Mouse (Mus musculus) urinary bladder, adult 18-20 months (tissue): ENCODE results near the gene Ccdc63.

ENCODE experiments used
- DNase-seq, 2 experiments: peaks; one replicate each; pipeline ENCODE4 v3.0.0; 2022; ENCODE audit warnings: low spot score in 2 of 2, mixed read lengths in 2 of 2

Ccdc63 gene

DNA sequence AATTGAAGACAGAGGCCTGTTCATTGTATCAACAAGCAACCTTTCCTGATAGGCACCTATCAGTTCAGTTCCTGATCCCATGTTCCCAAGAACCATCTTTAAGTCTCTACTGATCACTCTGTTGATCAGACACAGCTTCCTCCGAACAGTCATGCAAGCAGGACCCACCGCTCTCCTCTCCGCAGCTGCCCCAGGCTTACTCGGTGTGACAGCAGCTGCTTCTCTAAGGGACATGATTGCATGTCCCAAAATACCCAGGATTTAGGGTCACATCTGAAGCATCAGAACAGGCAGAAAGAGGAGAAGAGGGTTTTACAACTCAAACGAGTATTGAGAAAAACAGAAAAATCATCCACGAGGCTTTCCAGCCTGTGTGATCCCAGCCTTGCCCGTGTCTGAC, 55.3 kb downstream of the Ccdc63 start:
- DNase-seq, result no peak

DNA sequence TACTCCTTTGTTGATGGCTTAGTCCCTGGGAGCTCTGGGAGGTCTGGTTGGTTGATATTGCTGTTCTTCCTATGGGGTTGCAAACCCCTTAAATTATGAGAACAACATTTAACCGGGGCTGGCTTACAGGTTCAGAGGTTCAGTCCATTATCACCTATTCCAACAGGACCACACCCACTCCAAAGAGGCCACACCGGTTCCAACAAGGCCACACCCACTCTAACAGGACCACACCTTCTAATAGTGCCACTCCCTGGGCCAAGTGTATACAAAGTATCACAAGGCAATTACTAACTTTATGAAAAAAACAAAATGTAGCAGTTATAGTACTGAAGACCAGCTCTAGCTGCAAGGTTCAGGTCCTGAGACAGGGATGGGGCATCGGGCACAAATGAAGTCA, 56.2 kb downstream of the Ccdc63 start:
- no peak for DNase-seq

DNA sequence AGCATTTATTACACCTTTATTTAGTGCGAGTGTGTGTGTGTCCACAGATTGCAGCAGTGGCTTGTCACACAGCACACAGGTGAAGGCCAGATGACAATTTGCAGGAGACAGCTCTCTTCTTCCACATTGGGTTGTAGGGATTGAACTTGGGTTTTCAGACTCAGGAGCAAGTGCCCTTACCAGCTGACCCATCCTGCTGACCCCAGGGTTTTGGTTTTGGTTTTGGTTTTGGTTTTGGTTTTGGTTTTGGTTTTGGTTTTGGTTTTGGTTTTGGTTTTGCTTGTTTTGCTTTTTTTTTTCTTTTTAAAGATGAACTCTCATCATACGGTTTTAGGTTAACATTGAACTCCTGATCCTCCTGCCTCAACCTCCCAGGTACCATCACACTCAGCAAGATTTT, 57.3 kb downstream of the Ccdc63 start:
- no peak for DNase-seq

GRCm38 (mm10) chr5:122081471-122081870, 59.2 kb downstream of the Ccdc63 start:
- DNase-seq, result no peak

DNA sequence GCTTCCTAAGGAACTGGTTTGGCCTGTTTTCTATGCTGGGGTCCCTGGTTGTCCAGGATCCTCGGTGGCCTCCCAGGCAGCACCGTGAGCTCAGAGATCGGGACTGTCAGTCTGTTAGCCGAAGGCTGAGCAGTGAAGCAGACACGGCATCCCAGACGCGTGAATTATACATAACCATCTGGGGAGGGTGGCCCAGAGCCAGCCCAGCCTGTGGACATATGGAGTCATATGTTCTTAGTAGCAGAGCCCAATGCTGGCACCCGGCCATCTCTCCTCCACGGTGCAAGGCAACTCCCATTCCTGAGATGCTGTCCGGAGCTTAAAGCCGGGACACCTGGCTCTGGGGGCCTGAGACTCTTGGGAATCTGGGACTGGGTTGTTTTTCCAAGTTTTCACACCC, 59.7 kb downstream of the Ccdc63 start:
- DNase-seq, result no peak

- no peak for DNase-seq
These were observed 60.8 kb downstream of the Ccdc63 start for GRCm38 (mm10) chr5:122079796-122080195.

GRCm38 (mm10) chr5:122077244-122077643, 63.4 kb downstream of the Ccdc63 start:
- DNase-seq, result no peak

- DNase-seq, result no peak
These were observed 64.9 kb downstream of the Ccdc63 start for GRCm38 (mm10) chr5:122075736-122076135.

DNA sequence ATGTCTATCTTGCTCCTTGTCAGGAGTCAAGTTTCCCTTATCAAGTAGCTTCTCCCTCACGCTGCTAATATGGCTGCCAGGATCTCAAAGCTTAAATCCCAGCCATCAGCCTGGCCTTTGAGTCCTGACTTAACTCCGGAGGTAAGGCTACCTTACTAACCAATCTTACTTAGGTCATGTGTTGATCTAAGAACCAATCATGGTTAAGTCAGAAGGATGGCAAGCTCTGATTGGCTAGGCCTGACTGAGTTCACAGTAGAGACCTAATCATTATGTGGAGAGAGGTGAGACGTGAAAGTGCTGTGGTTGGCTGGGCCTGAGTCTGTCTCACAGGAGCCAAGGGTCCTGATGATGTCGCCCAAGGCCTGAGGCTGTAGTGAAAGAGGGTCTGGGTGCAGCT, 68.6 kb downstream of the Ccdc63 start:
- DNase-seq, result no peak

DNA sequence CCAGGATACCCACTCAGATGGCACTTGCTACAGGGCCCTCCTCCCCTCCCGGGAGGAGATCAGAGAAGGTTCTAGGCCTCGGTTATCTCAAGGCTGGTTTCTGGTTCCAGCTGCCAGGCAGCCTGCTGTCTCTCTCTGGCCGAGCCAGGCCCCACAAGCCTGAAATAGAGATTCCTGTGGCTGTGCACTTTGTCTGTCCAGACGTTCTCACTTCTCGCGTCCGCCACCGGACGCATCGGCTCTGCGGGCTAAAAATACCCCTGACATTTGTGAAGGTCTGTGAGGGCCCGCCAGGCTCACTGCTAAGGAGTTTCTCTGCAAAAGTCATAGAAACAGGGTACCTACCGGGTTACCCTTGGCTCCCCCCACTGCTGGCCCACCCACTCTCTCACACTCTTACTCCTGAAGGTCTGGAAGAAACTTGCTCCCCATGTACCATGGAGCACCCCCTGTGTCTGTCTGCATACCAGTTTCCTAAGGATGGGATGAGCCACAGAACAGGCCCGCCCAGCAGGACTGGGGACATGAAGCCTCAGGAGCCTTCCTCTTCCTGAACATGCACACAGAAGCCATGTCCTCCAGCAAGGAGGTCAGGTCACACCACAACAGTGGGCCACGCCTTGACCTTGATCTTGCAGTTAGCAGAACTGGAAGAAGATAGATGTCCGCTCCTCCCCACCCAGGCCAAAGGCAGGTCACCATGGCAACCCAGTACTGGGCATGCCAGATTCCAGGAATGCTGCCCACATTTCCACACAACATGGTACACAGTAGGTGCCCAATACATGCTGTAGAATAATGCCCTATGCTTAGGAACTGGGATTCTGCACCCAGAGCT, 69.4 kb downstream of the Ccdc63 start:
- no peak for DNase-seq

GRCm38 (mm10) chr5:122068563-122068962, 72.1 kb downstream of the Ccdc63 start:
- no peak for DNase-seq

DNA sequence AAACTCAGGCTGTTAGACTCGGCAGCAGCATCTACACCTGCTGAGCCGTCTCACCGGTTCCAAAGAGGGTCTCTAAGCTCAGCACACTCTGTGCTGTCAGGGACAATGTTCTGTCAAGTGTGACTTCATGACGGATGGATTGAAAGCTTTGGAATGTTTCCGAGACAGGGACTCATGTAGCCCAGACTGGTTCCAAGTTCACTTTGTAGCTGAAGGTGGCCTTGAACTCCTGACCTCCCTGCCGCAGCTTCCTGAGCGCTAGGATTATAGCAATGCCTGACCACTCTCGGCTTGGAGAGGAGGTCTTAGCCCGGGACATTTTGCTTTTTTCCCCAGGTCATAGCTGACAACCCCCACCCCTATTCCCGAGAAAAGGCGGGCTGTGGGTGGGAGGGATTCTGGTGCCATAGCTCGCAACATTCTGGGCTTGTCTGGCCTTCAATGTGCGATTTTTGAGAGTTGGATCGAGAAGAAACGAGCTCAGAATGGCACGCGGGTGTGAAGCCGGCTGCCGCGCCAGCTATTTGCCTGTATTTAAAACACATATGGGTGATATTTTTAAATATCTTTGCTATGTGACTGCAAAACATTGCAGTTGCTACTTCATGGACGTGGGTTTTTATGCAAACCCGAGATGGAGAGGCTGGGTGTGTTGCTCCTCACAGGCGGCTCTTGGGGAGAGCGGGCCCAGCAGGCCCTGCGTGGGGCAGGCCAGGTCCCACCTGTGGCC, 77.3 kb downstream of the Ccdc63 start:
- no peak for DNase-seq

- no peak for DNase-seq
These were observed 78.1 kb downstream of the Ccdc63 start for GRCm38 (mm10) chr5:122062479-122062878.

- no peak for DNase-seq
These were observed 79.8 kb downstream of the Ccdc63 start for GRCm38 (mm10) chr5:122060767-122061333.

DNA sequence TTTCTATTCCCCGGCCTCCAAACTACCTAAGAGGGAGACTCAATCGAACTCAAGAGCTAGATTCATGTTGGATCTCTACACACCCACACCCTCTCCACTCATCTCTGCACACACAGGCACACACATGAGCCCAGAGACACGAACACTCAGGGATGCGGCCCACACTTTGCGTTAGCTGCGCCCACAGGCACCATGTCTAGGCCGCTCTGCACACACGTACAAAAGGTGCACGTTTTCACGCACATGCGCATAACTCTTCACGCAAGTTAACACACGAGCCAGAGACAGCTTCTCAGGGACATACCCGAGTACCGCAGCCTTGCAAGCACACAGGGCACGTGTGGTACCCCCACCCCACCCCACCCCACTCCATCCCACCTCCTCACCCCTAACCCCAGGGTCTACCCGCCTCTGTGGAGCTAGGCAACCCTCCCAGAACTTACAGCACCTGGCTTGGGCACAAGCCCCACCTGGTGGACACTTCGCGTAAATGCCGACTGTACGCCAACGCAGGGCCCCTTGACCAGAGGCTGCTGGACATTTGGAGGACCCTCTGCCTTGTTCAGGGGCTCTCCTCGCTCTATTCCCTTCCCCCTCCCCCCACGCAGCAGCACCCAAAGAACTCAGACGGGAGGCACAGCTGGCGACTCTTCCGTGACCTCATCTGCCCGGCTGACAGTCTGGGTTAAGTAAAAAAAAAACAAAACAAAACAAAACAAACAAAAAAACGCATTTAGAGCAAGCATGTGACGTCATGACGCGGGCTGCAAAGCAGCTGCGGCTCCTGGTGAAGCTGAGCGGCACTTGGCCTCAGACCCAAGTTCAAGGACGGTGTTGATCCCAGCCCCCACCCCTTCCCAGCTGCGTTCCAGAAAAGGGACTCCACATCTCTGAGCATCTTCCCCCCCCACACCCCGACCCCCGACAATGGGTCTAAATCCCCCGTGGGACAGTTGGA, 81.3 kb downstream of the Ccdc63 start:
- peak in 1 of 2 experiments; percentile 23 for DNase-seq
